Mouse (Mus musculus) liver, postnatal 0 days (tissue): ENCODE data around the gene Ano1. TPM values are rescaled to one million over a fixed set of nuclear protein-coding genes. Genes with fewer than 3 reads are reported as not detected.

Experiments used
- ATAC-seq: fragments of 200-750 bp; cut with Nextera tagmentation; 2 replicates; pipeline ENCODE4 v1.8.0; 2017; ENCODE audit warnings: mild to moderate bottlenecking, moderate library complexity
- DNase-seq: peaks from one replicate; pipeline ENCODE4 v3.0.0-alpha.2; 2016
- H3K27ac ChIP-seq: fragments of 300-500 bp; sonication (generic); 2 replicates; pipeline ENCODE4 v1.5.1; 2014; ENCODE audit warnings: antibody characterized with exemption, moderate library complexity, mild to moderate bottlenecking, low read depth
- H3K27me3 ChIP-seq: fragments of 300-500 bp; sonication (generic); 2 replicates; pipeline ENCODE4 v1.6.1; 2014; ENCODE audit warnings: low read length, control low read depth, mixed read lengths; ENCODE audit not compliant: insufficient read depth
- H3K36me3 ChIP-seq: fragments of 300-500 bp; sonication (generic); replicated peaks from 2 replicates; pipeline ENCODE4 v1.6.1; 2014; ENCODE audit warnings: mild to moderate bottlenecking, control low read depth, low read length, moderate library complexity, mixed read lengths; ENCODE audit not compliant: insufficient read depth
- H3K4me1 ChIP-seq: fragments of 300-500 bp; sonication (generic); 2 replicates; pipeline ENCODE4 v1.6.1; 2014; ENCODE audit warnings: antibody characterized with exemption, mild to moderate bottlenecking, control low read depth; ENCODE audit not compliant: insufficient read depth
- H3K4me2 ChIP-seq: fragments of 300-500 bp; sonication (generic); 2 replicates; pipeline ENCODE4 v1.6.1; 2014; ENCODE audit warnings: low read depth, mild to moderate bottlenecking, low read length, moderate library complexity, mixed read lengths
- H3K4me3 ChIP-seq: fragments of 300-500 bp; sonication (generic); 2 replicates; pipeline ENCODE4 v1.5.1; 2014; ENCODE audit warnings: low read depth, low read length
- H3K9ac ChIP-seq: fragments of 300-500 bp; sonication (generic); replicated peaks from 2 replicates; pipeline ENCODE4 v1.6.1; 2014; ENCODE audit warnings: mild to moderate bottlenecking, moderate library complexity
- H3K9me3 ChIP-seq: fragments of 300-500 bp; sonication (generic); 2 replicates; pipeline ENCODE4 v1.6.1; 2016; ENCODE audit warnings: mild to moderate bottlenecking, control low read depth, low read length, mixed read lengths
- CTCF ChIP-seq: sonication (generic); IDR thresholded peaks from 2 replicates; pipeline ENCODE4 v1.5.1; 2016; ENCODE audit warnings: antibody characterized with exemption, low read depth
- EP300 ChIP-seq: IDR thresholded peaks from 2 replicates; pipeline ENCODE4 v1.6.1; 2016; ENCODE audit warnings: antibody characterized with exemption, low read depth, mild to moderate bottlenecking
- WGBS: fragments of 180-500 bp; shearing (Covaris S2); extraction: QIAGEN DNeasy Blood & Tissue Kit; methylation state at CpG from one replicate; pipeline ENCODE4 v1.1.7; 2014; ENCODE audit not compliant: insufficient replicate concordance; 5-methylcytosine and 5-hydroxymethylcytosine counted together
- polyA plus RNA-seq: library from polyadenylated mRNA; unstranded; fragments of >200 nt; fragmentation: Nextera tagmentation; extraction: Ambion mirVana; gene quantifications from 2 replicates; pipeline ENCODE4 v1.2.1, GENCODE M21; 2015

Gene Ano1
- polyA plus RNA-seq, 1 experiment from 2014 or later = 1.1 TPM

DNA sequence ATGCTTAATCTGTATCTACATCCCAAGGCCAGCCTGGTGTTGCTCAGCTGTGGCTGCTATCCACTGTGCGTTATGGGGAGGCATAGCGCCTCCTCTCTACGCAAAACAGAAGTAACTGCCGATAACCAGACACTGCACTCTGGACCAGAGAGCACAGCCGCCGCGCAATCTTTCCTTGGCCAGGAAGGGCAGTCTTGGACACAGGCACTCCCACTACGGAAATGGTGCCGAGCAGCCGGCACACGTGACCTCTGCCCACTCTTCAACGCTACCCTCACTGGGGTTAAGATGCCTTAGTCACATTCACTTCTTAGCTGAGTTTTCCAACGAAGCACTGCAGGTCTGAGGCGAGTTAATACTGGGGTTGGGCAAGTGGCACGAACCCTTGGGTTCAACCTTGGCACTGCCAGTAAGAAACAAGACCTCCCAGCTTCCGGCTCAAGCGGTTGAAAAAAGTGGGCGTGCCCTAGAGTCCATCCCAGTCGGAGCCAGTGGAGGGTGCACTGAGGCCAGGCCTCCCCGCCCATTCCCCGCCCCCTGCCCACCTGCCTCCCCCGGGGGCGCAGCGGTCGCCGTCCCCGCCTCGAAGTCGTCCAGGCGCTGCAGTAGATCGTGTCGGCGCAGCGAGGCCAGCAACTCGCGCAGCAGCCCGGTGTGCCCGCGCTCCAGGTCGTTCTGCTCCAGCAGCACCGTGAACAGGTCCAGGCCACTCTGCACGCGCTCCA, 170.1 kb downstream of the Ano1 start:
- Histone ChIP-seq H3K9ac (peak overlapping the region; percentile 78), H3K4me3 (peak overlapping the region; percentile 84), H3K9me3 (no peaks in the 10 kb centered on the region), H3K4me2 (peak overlapping the region; percentile 84), H3K36me3 (peaks cover 7% of the 10 kb centered on the region; the same call in 1 of the 2 replicates), H3K27me3 (no peaks in the 10 kb centered on the region), H3K27ac (peak overlapping the region; percentile 94), H3K4me1 (peaks cover 17% of the 10 kb centered on the region)
- DNase-seq (peak; percentile 87), ATAC-seq (peak; percentile 88)
- TF ChIP-seq EP300 (no peak), CTCF (peak; percentile 92)
- under 1% methylated on average over 43 of the region's 43 CpGs for WGBS

DNA sequence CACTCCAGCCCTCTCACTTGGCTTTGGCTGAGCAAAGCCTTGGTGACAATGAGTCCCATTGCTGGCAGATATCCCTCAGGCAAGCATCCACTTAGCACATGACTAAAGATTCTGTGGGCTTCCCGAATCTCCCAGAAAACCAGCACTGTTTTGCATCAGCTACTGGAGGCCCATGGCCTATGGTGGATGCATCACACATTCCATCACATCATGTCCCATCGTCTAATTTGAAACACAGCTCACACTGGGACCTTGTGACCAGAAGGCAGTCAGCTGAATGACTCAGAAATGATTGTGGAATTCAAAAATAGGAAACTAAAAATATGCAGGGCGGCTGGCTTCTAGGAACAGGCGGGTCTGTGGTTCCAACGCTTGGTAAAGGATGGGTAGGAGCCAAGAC, 173.9 kb downstream of the Ano1 start:
- Histone ChIP-seq H3K27ac (no peak overlapping the region), H3K4me3 (no peak overlapping the region), H3K9ac (no peak overlapping the region), H3K36me3 (peaks cover 7% of the 10 kb centered on the region; the same call in 1 of the 2 replicates), H3K9me3 (no peaks in the 10 kb centered on the region), H3K4me2 (no peak overlapping the region), H3K27me3 (no peaks in the 10 kb centered on the region), H3K4me1 (peaks cover 10% of the 10 kb centered on the region)
- DNase-seq (no peak), ATAC-seq (no peak)
- 83% methylated on average over 5 of the region's 5 CpGs for WGBS
- TF ChIP-seq EP300 = no peak
- no peak for TF ChIP-seq CTCF

GRCm38 (mm10) chr7:144572234-144572633, 179.5 kb downstream of the Ano1 start:
- ATAC-seq = no peak
- Histone ChIP-seq H3K4me1 (no peaks in the 10 kb centered on the region), H3K27ac (no peak overlapping the region), H3K9ac (no peak overlapping the region), H3K4me2 (no peak overlapping the region), H3K4me3 (no peak overlapping the region), H3K27me3 (no peaks in the 10 kb centered on the region), H3K36me3 (no peaks in the 10 kb centered on the region), H3K9me3 (no peaks in the 10 kb centered on the region)
- no peak for TF ChIP-seq EP300
- no peak for TF ChIP-seq CTCF
- DNase-seq = no peak
- WGBS = 68% methylated on average over 5 of the region's 5 CpGs

- Histone ChIP-seq H3K4me2 (no peak overlapping the region), H3K4me3 (no peak overlapping the region), H3K27me3 (no peaks in the 10 kb centered on the region), H3K9me3 (no peaks in the 10 kb centered on the region), H3K36me3 (no peaks in the 10 kb centered on the region), H3K9ac (no peak overlapping the region), H3K4me1 (no peaks in the 10 kb centered on the region), H3K27ac (no peak overlapping the region)
- DNase-seq = no peak
- TF ChIP-seq CTCF (no peak), EP300 (no peak)
- ATAC-seq = no peak
These were observed 180.2 kb downstream of the Ano1 start for GRCm38 (mm10) chr7:144571598-144571997.

- no peak for ATAC-seq
- no peak overlapping the region for H3K4me3 ChIP-seq
- no peak for TF ChIP-seq CTCF
- TF ChIP-seq EP300 = no peak
- 70% methylated on average over 7 of the region's 7 CpGs for WGBS
- H3K4me1 ChIP-seq = no peaks in the 10 kb centered on the region
- H3K4me2 ChIP-seq = no peak overlapping the region
- H3K9ac ChIP-seq = no peak overlapping the region
- H3K36me3 ChIP-seq = no peaks in the 10 kb centered on the region
- H3K27me3 ChIP-seq = no peaks in the 10 kb centered on the region
- DNase-seq = no peak
- H3K27ac ChIP-seq = no peak overlapping the region
- H3K9me3 ChIP-seq = no peaks in the 10 kb centered on the region
These were observed 182.3 kb downstream of the Ano1 start for GRCm38 (mm10) chr7:144569428-144569827.

- Histone ChIP-seq H3K27ac (no peak overlapping the region), H3K9ac (no peak overlapping the region), H3K4me3 (no peak overlapping the region), H3K4me1 (no peaks in the 10 kb centered on the region), H3K36me3 (no peaks in the 10 kb centered on the region), H3K27me3 (no peaks in the 10 kb centered on the region), H3K4me2 (no peak overlapping the region), H3K9me3 (no peaks in the 10 kb centered on the region)
- TF ChIP-seq EP300 (no peak), CTCF (no peak)
- no peak for ATAC-seq
- no peak for DNase-seq
These were observed 183.7 kb downstream of the Ano1 start for GRCm38 (mm10) chr7:144568091-144568490.
